Mouse (Mus musculus) liver, embryonic 11.5 days (tissue): Measurements from ENCODE around the gene Hc. TPM values are rescaled to one million over a fixed set of nuclear protein-coding genes. Genes with fewer than 3 reads are reported as not detected.
A peak's percentile ranks its signal among the peaks of the same experiment; 100 is the strongest.

Source experiments
- ATAC-seq: fragments of 200-750 bp; cut with Nextera tagmentation; replicated peaks from 2 replicates; pipeline ENCODE4 v1.8.0; 2017; ENCODE audit warnings: moderate number of reproducible peaks, mild to moderate bottlenecking, moderate TSS enrichment, moderate library complexity; ENCODE audit not compliant: low FRiP score
- DNase-seq: peaks from one replicate; pipeline ENCODE4 v3.0.0-alpha.2; 2017; ENCODE audit warnings: low spot score
- H3K27ac ChIP-seq: fragments of 300-500 bp; sonication (generic); 2 replicates; pipeline ENCODE4 v1.5.1; 2014; ENCODE audit warnings: mild to moderate bottlenecking, low read depth, low read length, control low read depth
- H3K27me3 ChIP-seq: fragments of 300-500 bp; sonication (generic); replicated peaks from 2 replicates; pipeline ENCODE4 v1.6.1; 2014; ENCODE audit warnings: low read length, mixed read lengths; ENCODE audit not compliant: control insufficient read depth, insufficient read depth
- H3K36me3 ChIP-seq: fragments of 300-500 bp; sonication (generic); 2 replicates; pipeline ENCODE4 v1.6.1; 2014; ENCODE audit warnings: mild to moderate bottlenecking, low read length, moderate library complexity, mixed read lengths; ENCODE audit not compliant: control insufficient read depth, insufficient read depth
- H3K4me1 ChIP-seq: fragments of 300-500 bp; sonication (generic); replicated peaks from 2 replicates; pipeline ENCODE4 v1.6.1; 2014; ENCODE audit warnings: low read length, mixed read lengths; ENCODE audit not compliant: control insufficient read depth, insufficient read depth
- H3K4me2 ChIP-seq: fragments of 300-500 bp; sonication (generic); 2 replicates; pipeline ENCODE4 v1.6.1; 2014; ENCODE audit warnings: mild to moderate bottlenecking, control low read depth, moderate library complexity
- H3K4me3 ChIP-seq: fragments of 300-500 bp; sonication (generic); 2 replicates; pipeline ENCODE4 v1.5.1; 2014; ENCODE audit warnings: low read depth, low read length, control low read depth
- H3K9ac ChIP-seq: fragments of 300-500 bp; sonication (generic); 2 replicates; pipeline ENCODE4 v1.6.1; 2014; ENCODE audit warnings: low read depth, low read length, control low read depth
- H3K9me3 ChIP-seq: fragments of 300-500 bp; sonication (generic); 2 replicates; pipeline ENCODE4 v1.6.1; 2016; ENCODE audit warnings: low read length, inconsistent platforms, mixed read lengths; ENCODE audit not compliant: control insufficient read depth
- WGBS: fragments of 180-500 bp; shearing (Covaris S2); extraction: QIAGEN DNeasy Blood & Tissue Kit; methylation state at CpG from one replicate; pipeline ENCODE4 v1.1.7; 2014; 5-methylcytosine and 5-hydroxymethylcytosine counted together
- polyA plus RNA-seq: library from polyadenylated mRNA; unstranded; fragments of >200 nt; fragmentation: Nextera tagmentation; extraction: Ambion mirVana; gene quantifications from 2 replicates; pipeline ENCODE4 v1.2.1, GENCODE M21; 2014

Hc gene
- polyA plus RNA-seq, 1 experiment from 2014 or later = 10.0 TPM

- H3K4me3 ChIP-seq = no peak overlapping the region
- H3K9me3 ChIP-seq = no peaks in the 10 kb centered on the region
- no peak for DNase-seq
- H3K9ac ChIP-seq = no peak overlapping the region
- ATAC-seq = no peak
- H3K4me1 ChIP-seq = peaks cover 6% of the 10 kb centered on the region
- no peaks in the 10 kb centered on the region for H3K36me3 ChIP-seq
- 73% methylated on average over 2 of the region's 2 CpGs for WGBS
- no peak overlapping the region for H3K4me2 ChIP-seq
- no peak overlapping the region for H3K27ac ChIP-seq
- no peaks in the 10 kb centered on the region for H3K27me3 ChIP-seq
Measured at GRCm38 (mm10) chr2:34978226-34978625, 83.0 kb downstream of the Hc start.

- Histone ChIP-seq H3K9ac (no peak overlapping the region), H3K9me3 (no peaks in the 10 kb centered on the region), H3K36me3 (no peaks in the 10 kb centered on the region), H3K27ac (no peak overlapping the region), H3K4me2 (no peak overlapping the region), H3K4me1 (0 out of 2 replicates have a peak, but pooled peaks cover 2% of the 10 kb centered on the region), H3K4me3 (no peak overlapping the region), H3K27me3 (no peaks in the 10 kb centered on the region)
- 49% methylated on average over 8 of the region's 8 CpGs for WGBS
- ATAC-seq (no peak), DNase-seq (no peak)
Measured at GRCm38 (mm10) chr2:34976945-34977658, 84.1 kb downstream of the Hc start.

GRCm38 (mm10) chr2:34976447-34976846 is 84.8 kb downstream of the Hc start:
- no peaks in the 10 kb centered on the region for H3K36me3 ChIP-seq
- WGBS = 62% methylated on average over 6 of the region's 6 CpGs
- H3K4me3 ChIP-seq = no peak overlapping the region
- H3K4me1 ChIP-seq = 0 out of 2 replicates have a peak, but pooled peaks cover 2% of the 10 kb centered on the region
- no peak overlapping the region for H3K4me2 ChIP-seq
- H3K27me3 ChIP-seq = no peaks in the 10 kb centered on the region
- no peak for DNase-seq
- no peaks in the 10 kb centered on the region for H3K9me3 ChIP-seq
- no peak overlapping the region for H3K9ac ChIP-seq
- H3K27ac ChIP-seq = no peak overlapping the region
- no peak for ATAC-seq

- ATAC-seq (no peak), DNase-seq (no peak)
- Histone ChIP-seq H3K9me3 (no peaks in the 10 kb centered on the region), H3K27me3 (no peaks in the 10 kb centered on the region), H3K4me1 (0 out of 2 replicates have a peak, but pooled peaks cover 2% of the 10 kb centered on the region), H3K4me3 (no peak overlapping the region), H3K36me3 (no peaks in the 10 kb centered on the region), H3K27ac (no peak overlapping the region), H3K9ac (no peak overlapping the region), H3K4me2 (no peak overlapping the region)
- WGBS = 75% methylated on average over 8 of the region's 8 CpGs
Measured at GRCm38 (mm10) chr2:34973087-34973486, 88.2 kb downstream of the Hc start.

- Histone ChIP-seq H3K9ac (no peak overlapping the region), H3K4me2 (no peak overlapping the region), H3K27me3 (no peaks in the 10 kb centered on the region), H3K9me3 (no peaks in the 10 kb centered on the region), H3K4me3 (no peak overlapping the region), H3K4me1 (no peaks in the 10 kb centered on the region), H3K36me3 (no peaks in the 10 kb centered on the region), H3K27ac (no peak overlapping the region)
- DNase-seq (no peak), ATAC-seq (no peak)
- WGBS = 70% methylated on average over 11 of the region's 11 CpGs
Measured at GRCm38 (mm10) chr2:34971080-34971888, 90.0 kb downstream of the Hc start.

- peaks cover 3% of the 10 kb centered on the region; the same call in 1 of the 2 replicates for H3K4me1 ChIP-seq
- H3K4me2 ChIP-seq = no peak overlapping the region
- H3K9me3 ChIP-seq = no peaks in the 10 kb centered on the region
- ATAC-seq = no peak
- H3K27ac ChIP-seq = no peak overlapping the region
- no peaks in the 10 kb centered on the region for H3K27me3 ChIP-seq
- no peak overlapping the region for H3K4me3 ChIP-seq
- no peak overlapping the region for H3K9ac ChIP-seq
- DNase-seq = peak; percentile 68
- no peaks in the 10 kb centered on the region for H3K36me3 ChIP-seq
- WGBS = 31% methylated on average over 9 of the region's 9 CpGs
Measured at GRCm38 (mm10) chr2:34970092-34970750, 91.0 kb downstream of the Hc start.

GRCm38 (mm10) chr2:34969166-34969565 is 92.1 kb downstream of the Hc start:
- Histone ChIP-seq H3K9me3 (no peaks in the 10 kb centered on the region), H3K36me3 (no peaks in the 10 kb centered on the region), H3K4me2 (no peak overlapping the region), H3K27me3 (no peaks in the 10 kb centered on the region), H3K4me3 (no peak overlapping the region), H3K4me1 (peaks cover 3% of the 10 kb centered on the region; the same call in 1 of the 2 replicates), H3K9ac (no peak overlapping the region), H3K27ac (no peak overlapping the region)
- ATAC-seq = no peak
- DNase-seq = no peak
- 74% methylated on average over 7 of the region's 7 CpGs for WGBS

GRCm38 (mm10) chr2:34966243-34966934 is 94.8 kb downstream of the Hc start:
- H3K9ac ChIP-seq = no peak overlapping the region
- H3K4me1 ChIP-seq = peaks cover 6% of the 10 kb centered on the region
- no peak overlapping the region for H3K27ac ChIP-seq
- WGBS = 77% methylated on average over 8 of the region's 8 CpGs
- H3K27me3 ChIP-seq = no peaks in the 10 kb centered on the region
- DNase-seq (no peak), ATAC-seq (no peak)
- no peaks in the 10 kb centered on the region for H3K36me3 ChIP-seq
- no peak overlapping the region for H3K4me3 ChIP-seq
- H3K4me2 ChIP-seq = no peak overlapping the region
- no peaks in the 10 kb centered on the region for H3K9me3 ChIP-seq
